Mouse (Mus musculus): ENCODE data around the gene Il1rap.

Il1rap gene

DNA sequence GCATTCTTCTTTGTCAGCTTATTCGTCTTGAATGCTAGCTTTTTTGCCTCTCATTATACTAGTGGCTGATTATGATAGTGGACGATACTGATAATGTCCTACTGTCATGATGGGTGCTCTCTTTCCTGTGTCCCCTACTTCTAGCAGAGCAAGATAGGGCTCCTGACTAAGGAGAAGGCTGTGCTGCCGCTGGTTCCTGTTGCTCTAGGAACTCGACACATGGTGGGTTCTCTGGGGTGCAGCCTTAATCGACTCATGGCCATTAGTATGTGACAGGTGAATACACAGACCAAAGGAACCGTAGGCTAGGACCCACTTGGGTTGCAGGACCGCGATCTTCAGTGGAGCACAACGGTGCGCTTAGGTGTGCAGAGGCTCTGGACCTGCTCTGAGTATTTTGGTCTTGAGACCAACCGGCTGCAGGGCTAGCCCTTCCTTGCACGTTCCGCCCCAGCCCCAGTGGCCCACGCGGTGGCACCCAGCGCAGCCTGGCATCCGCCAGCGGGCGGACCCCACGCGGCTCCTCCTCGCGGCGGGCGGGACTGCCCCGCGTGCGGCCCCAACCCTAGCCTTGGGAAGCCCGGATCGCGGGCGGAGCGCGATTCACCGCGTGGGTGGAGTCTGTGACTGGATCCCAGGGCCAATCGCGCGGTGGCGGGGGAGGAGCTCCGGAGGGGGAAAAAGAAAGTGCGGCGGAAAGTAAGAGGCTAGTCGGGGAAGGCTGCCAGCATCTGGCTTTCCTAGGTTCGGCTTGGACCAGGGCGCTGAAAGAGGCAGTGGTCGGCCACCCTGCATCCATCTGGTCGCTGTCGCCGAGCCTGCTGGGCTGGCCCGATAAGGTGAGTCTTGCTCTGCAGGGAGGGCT lies at the start of gene Il1rap:
Il1rap (plus strand) TSS at position 657 of the 865 bp plus-strand sequence.
- peak; percentile 95 to 98 for DNase-seq (ENCODE audit: inconsistent age in 2 of 2, low spot score in 1 of 2)

- no peak for DNase-seq (ENCODE audit: inconsistent age in 2 of 2, low spot score in 1 of 2)
Measured at GRCm38 (mm10) chr16:26532287-26532686, 49.2 kb upstream of the Il1rap start.

GRCm38 (mm10) chr16:26546170-26546878 lies 35.2 kb upstream of the Il1rap start:
- DNase-seq (ENCODE audit: inconsistent age in 2 of 2, low spot score in 1 of 2) = no peak

DNA sequence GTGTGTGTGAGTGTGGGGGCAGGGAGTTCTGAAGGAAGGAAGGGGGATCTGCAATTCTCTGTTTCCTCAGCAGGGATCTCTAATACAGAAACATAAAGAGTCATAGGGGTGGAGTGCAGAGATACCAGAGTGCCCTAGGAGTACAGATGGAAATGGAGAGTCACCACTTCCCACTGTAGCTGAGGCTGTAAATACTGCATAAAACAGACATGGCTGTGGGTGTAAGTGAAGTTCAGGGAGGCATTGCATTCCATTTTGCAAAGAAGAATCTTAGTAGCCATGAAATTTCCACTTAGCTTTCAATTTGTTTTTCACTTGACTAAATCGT lies 34.7 kb upstream of the Il1rap start:
- DNase-seq (ENCODE audit: inconsistent age in 2 of 2, low spot score in 1 of 2) = no peak

DNA sequence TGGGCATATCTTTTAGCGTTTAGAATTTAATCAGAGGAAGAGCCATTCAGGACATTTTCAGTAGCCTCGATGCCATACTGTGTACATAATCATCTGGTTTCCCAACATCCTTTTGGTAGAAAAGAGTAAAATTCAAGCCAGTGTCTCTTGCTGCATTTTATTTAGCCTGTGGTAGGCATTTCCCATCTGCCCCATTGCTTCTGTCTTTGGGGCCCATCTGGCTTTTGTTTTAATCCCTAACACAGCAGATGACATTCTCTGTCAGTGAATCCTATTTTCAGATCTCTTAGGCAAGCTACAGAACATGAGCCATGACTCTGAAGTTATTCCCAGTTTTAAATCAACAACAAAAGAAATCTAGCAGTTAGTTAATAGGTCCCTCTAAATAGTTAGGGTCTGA lies 32.3 kb upstream of the Il1rap start:
- DNase-seq (ENCODE audit: inconsistent age in 2 of 2, low spot score in 1 of 2) = no peak

GRCm38 (mm10) chr16:26552234-26552633 lies 29.3 kb upstream of the Il1rap start:
- no peak for DNase-seq (ENCODE audit: inconsistent age in 2 of 2, low spot score in 1 of 2)

- DNase-seq (ENCODE audit: inconsistent age in 2 of 2, low spot score in 1 of 2) = no peak
Measured at GRCm38 (mm10) chr16:26558797-26559196, 22.7 kb upstream of the Il1rap start.

GRCm38 (mm10) chr16:26561743-26562142 lies 19.8 kb upstream of the Il1rap start:
- no peak for DNase-seq (ENCODE audit: inconsistent age in 2 of 2, low spot score in 1 of 2)

- DNase-seq (ENCODE audit: inconsistent age in 2 of 2, low spot score in 1 of 2) = no peak
Measured at GRCm38 (mm10) chr16:26562771-26563170, 18.7 kb upstream of the Il1rap start.

GRCm38 (mm10) chr16:26569387-26569978 lies 12.0 kb upstream of the Il1rap start:
- no peak for DNase-seq (ENCODE audit: inconsistent age in 2 of 2, low spot score in 1 of 2)

DNA sequence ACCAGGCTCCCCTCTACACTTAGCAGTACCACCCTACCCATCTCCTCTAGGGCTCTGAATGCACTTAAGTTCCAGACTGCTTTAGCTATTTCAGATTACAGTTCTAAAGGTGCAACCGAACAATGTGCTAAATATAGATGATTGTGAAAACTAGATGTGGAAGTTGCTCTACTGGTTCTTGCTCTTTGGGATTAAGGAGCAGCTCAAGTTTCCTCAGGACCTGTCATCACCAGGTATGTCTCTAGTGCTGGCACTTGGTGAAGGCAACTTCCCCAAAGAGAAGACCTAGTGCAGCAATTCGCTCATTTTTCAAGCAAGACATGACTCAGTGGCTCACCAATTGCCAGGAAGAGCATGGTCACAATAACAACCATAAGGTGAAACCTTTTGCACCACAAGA lies 9.7 kb upstream of the Il1rap start:
- DNase-seq (ENCODE audit: inconsistent age in 2 of 2, low spot score in 1 of 2) = no peak

DNA sequence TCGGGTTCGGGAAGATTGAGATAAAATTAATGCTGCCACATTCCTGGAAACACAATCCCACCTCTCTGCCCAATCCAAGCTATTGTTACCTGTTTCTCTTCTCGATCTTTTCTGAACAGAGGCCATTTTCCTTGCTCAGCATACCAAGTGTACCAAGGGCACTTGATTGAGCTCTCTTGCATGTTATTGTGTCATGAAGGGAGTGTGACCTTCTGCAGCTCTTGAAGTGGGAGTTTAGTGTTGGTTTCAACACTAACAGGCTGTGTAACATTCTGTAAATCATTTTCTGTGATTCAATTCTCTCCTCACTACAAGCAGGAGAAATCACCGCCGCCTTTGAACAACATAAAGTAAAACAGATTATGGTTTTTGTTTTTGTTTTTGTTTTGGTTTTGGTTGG lies 7.3 kb upstream of the Il1rap start:
- DNase-seq (ENCODE audit: inconsistent age in 2 of 2, low spot score in 1 of 2) = no peak

GRCm38 (mm10) chr16:26581913-26582376 lies 441 bp downstream of the Il1rap start:
- no peak for DNase-seq (ENCODE audit: inconsistent age in 2 of 2, low spot score in 1 of 2)

GRCm38 (mm10) chr16:26585806-26586205 lies 4.3 kb downstream of the Il1rap start:
- peak in 1 of 2 experiments; percentile 63 for DNase-seq (ENCODE audit: inconsistent age in 2 of 2, low spot score in 1 of 2)

DNA sequence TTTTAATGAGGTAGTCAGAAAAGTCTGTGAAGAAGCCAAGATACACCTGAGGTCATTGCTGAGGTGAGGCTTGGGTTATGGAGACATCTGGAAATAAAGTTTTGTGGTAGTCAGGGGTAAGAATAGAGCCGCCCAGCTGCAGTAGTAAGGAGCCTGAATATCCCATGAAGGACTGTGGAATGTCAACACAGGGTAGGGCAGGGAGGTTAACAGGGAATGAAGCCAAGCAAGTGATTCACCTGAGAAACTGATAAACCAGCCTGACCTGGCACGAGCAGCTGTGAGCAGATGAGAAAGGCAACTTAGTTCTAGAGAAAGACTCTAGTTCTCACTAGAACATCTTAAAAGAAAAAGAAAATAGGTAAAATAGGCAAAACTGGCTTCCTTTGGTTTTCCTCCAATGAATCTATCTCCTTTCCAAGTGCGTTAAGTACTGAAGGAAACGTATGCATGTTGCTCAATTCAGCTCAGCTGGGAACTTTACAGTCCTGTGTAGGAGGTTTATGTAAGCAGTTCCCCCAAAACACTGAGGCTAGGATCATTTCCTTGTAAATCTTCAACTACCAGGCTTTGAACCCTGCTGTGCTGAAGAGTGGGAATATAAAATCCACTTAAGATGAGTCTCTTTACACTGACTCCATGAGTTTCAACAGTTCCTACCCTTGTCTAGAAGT lies 9.5 kb downstream of the Il1rap start:
- DNase-seq (ENCODE audit: inconsistent age in 2 of 2, low spot score in 1 of 2) = no peak

DNA sequence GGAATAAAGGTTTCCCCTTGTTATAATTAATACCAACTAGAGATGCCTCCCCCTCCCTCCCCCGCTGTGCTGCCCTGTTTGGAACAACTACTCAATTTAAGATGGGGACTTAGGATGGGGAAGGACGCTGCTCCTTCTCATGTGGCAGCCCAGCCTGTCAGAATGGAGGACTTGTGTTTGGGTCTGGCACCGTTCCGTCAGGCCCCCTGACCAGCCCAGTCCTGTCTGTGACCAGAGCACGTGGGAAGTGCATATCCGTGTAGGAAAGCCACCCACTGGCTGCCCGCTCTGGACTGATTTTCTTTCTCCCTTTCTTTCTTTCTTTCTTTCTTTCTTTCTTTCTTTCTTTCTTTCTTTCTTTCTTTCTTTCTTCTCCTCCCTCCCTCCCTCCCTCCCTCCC lies 14.9 kb downstream of the Il1rap start:
- DNase-seq (ENCODE audit: inconsistent age in 2 of 2, low spot score in 1 of 2) = no peak

DNA sequence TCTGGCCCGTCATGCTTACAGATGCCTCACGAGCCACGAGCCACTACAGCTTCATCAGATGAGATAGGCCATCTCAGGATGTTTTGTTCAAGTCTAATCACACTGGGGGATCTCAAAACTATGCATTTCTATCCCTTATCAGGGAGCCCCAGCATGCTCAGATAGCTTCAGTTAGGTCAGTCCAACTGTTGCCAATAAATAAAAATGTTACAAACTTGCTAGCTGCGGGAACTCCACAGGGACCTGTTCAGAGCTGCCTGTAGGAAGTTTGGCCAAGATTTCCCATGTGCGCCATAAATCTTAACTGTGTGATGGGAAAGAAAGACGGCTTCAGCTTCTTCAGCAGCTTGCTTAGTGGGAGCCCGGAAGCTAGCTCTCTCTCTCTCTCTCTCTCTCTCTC lies 15.8 kb downstream of the Il1rap start:
- DNase-seq (ENCODE audit: inconsistent age in 2 of 2, low spot score in 1 of 2) = peak; percentile 22 to 59

DNA sequence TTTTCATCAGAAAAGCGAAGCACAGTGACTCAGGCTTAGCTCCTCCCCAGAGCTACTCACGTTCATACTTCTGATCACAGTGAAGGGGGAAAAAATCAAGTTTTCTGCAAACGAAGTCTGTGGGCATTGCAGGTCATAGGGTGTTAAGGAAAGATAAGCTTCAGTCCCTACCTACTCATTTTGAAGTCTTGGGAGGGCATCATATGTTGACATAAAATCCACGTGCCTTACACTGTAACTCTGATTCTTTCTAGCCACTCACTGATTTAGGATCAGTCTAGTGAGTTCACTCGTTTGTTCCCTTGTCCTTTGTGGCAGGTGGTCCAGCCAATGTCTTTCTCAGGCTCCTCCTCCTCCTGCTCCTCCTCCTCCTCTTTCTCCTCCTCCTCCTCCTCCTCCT lies 17.1 kb downstream of the Il1rap start:
- no peak for DNase-seq (ENCODE audit: inconsistent age in 2 of 2, low spot score in 1 of 2)

DNA sequence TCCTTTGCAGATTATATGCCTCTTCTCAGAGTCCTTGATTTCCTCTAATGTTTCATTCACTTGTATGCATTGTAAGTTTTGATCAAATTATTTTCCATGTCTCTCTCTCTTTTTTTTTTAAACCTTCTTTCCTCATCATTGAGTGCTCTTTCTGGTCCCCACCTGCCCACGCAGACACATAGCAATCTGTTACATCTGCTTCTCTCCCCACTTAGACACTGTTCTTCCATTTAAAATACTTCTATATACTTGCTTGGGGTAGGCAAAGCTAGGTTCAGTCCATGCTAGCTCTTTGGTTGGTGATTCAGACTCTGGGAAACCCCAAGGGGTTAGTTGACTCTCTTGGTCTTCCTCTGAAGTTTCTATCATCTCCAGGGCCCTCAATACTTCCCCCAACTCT lies 20.0 kb downstream of the Il1rap start:
- DNase-seq (ENCODE audit: inconsistent age in 2 of 2, low spot score in 1 of 2) = no peak

- no peak for DNase-seq (ENCODE audit: inconsistent age in 2 of 2, low spot score in 1 of 2)
Measured at GRCm38 (mm10) chr16:26604621-26605020, 23.1 kb downstream of the Il1rap start.

- DNase-seq (ENCODE audit: inconsistent age in 2 of 2, low spot score in 1 of 2) = no peak
Measured at GRCm38 (mm10) chr16:26608003-26608402, 26.5 kb downstream of the Il1rap start.
